In genomic region chr11:54438366-54438781, GRCm38 (mm10) we compare ENCODE assay signal across 8 mouse cellular contexts. TPM values are rescaled to one million over a fixed set of nuclear protein-coding genes. Genes with fewer than 3 reads are reported as not detected.
A peak's percentile ranks its signal among the peaks of the same experiment; 100 is the strongest.
DNase-seq lines count a peak whose midpoint lies in the region; ATAC-seq lines count a peak whose summit lies in the region.

No protein-coding gene starts in this region.

- peak overlapping the region; percentile 96 for H3K9ac ChIP-seq in heart, embryonic 15.5 days

- peak overlapping the region; percentile 98 for H3K4me3 ChIP-seq in heart, embryonic 15.5 days

- no peaks in the 10 kb centered on the region for H3K36me3 ChIP-seq in heart, embryonic 15.5 days

- no peaks in the 10 kb centered on the region for H3K9me3 ChIP-seq in heart, embryonic 15.5 days (replicated peaks)

- H3K4me2 ChIP-seq in heart, embryonic 15.5 days: peak overlapping the region; percentile 66

- peak; percentile 58 for DNase-seq in gastrocnemius, adult 18-20 months (ENCODE audit: low spot score)
- DNase-seq in gastrocnemius, postnatal 25 days: no peak
- DNase-seq in adrenal gland, postnatal 25 days: peak; percentile 66
- peak; percentile 27 for DNase-seq in left cerebral cortex, adult 11 months (ENCODE audit: low spot score)
- DNase-seq in lung, postnatal 14 days: peak; percentile 63
- peak; percentile 51 to 55 for DNase-seq in right cerebral cortex, adult 2 months (ENCODE audit: low spot score in 2 of 2)

- H3K27ac ChIP-seq in heart, embryonic 15.5 days: peak overlapping the region; percentile 95

- H3K4me1 ChIP-seq in heart, embryonic 15.5 days (replicated peaks): peaks cover 11% of the 10 kb centered on the region

- peak; percentile 70 for ATAC-seq in erythroblast, adult 5-6 weeks (replicated peaks; ENCODE audit: low FRiP score, poor library complexity, severe bottlenecking)
- peak; percentile 73 for ATAC-seq in heart, embryonic 15.5 days (replicated peaks; ENCODE audit: insufficient number of reproducible peaks, insufficient read depth, low FRiP score, low read depth)

- WGBS in heart, embryonic 15.5 days: under 1% methylated on average over 46 of the region's 47 CpGs

- no peaks in the 10 kb centered on the region for H3K27me3 ChIP-seq in heart, embryonic 15.5 days

RNA-seq across cellular contexts. Expression of gene Fnip1, which starts 0.4 kb away (rescaled TPM):
- total RNA-seq in gastrocnemius, adult 18-20 months (2021): 10 to 100 TPM; 25.4 to 39.8 TPM
- total RNA-seq in gastrocnemius, postnatal 25 days (2021): 10 to 100 TPM; 22.1 to 38.2 TPM
- total RNA-seq in adrenal gland, postnatal 25 days (2021): 27.6 and 27.7 TPM in 2 replicates
- 8.4 and 12.1 TPM in 2 replicates for total RNA-seq in erythroblast, adult 5-6 weeks (2015; ENCODE audit: low replicate concordance)
- total RNA-seq in erythroblast, adult 5-6 weeks (2017; ENCODE audit: low replicate concordance): 9.2 and 13.0 TPM in 2 replicates
- polyA plus RNA-seq in heart, embryonic 15.5 days (2015; fragmentation: Nextera tagmentation; extraction: Ambion mirVana): 8.5 and 9.2 TPM in 2 replicates
